Mouse (Mus musculus): ENCODE data around the gene Bmp2k. TPM values are rescaled to one million over a fixed set of nuclear protein-coding genes. Genes with fewer than 3 reads are reported as not detected.

Bmp2k gene
- 10 to 100 TPM; 26.3 to 31.9 TPM for total RNA-seq (2023)

GRCm38 (mm10) chr5:96997310-96997801 lies at the start of gene Bmp2k:
Gene Bmp2k, plus strand, starts transcription at chr5:96997689.

DNA sequence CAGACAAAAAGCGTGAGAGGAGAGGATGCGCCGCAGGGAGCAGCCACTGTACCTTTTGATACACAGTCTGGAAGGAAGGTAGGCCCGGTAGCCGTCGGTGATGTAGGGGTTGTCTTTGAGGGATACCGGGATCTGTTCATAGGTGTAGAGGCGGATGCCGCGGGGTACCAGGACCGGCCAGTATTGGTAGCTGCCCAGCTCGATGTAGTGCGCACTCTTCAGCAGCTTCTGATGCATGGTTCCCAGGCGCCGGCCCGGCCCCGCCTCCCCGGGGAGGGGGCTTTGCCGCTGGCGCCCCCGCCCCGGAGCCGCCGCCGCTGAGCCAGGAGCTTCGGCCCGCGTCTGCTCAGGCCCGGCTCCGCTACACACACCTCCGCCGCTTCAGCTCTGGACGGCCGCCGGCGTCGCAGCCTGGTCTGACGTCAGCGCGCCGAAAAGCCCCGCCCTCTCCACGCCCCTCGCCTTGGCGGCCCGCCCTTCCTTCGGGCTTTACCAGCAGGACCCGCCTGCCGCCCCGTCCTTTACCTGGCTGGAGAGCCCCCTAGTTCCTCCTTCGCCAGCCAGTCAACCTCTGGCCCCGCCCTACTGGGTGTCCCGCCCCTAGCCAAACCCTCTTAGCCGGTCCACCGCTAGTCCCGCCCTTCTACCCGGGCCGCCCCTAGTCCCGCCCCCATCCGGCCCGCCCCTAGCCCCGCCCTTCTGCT lies 113.9 kb downstream of the Bmp2k start, which contains the start of gene Paqr3:
Gene Paqr3, minus strand, starts transcription at position 390 of the 704 bp plus-strand sequence.

Other genes starting within 250 kb of the Bmp2k start
- gene Anxa3, start 204.3 kb upstream of the Bmp2k start, total RNA-seq (2023) = 100 to 1,000 TPM; 211 to 215 TPM
- gene Paqr3, start 113.9 kb downstream of the Bmp2k start, total RNA-seq (2023) = 1 to 10 TPM; 5.0 to 7.3 TPM